Mouse (Mus musculus) stomach, postnatal 0 days (tissue): Measurements from ENCODE around the gene Ceacam13. TPM values are rescaled to one million over a fixed set of nuclear protein-coding genes. Genes with fewer than 3 reads are reported as not detected.
"Not testable (repeated sequence)": the region's sequence is repeated elsewhere in the genome, so short reads cannot be mapped to it uniquely, and the experiment has no call there.

ENCODE experiments used
- ATAC-seq: fragments of 200-750 bp; cut with Nextera tagmentation; 2 replicates; pipeline ENCODE4 v1.8.0; 2017; ENCODE audit not compliant: low FRiP score, low TSS enrichment
- DNase-seq: peaks from one replicate; pipeline ENCODE4 v3.0.0-alpha.2; 2016; ENCODE audit warnings: low spot score
- H3K27ac ChIP-seq: fragments of 300-500 bp; sonication (generic); replicated peaks from 2 replicates; pipeline ENCODE4 v1.5.1; 2014; ENCODE audit warnings: mild to moderate bottlenecking, control low read depth
- H3K27me3 ChIP-seq: fragments of 300-500 bp; sonication (generic); 2 replicates; pipeline ENCODE4 v1.6.1; 2014; ENCODE audit warnings: low read length; ENCODE audit not compliant: control insufficient read depth, insufficient read depth
- H3K36me3 ChIP-seq: fragments of 300-500 bp; sonication (generic); 2 replicates; pipeline ENCODE4 v1.6.1; 2014; ENCODE audit warnings: low read length, mixed read lengths; ENCODE audit not compliant: control insufficient read depth, insufficient read depth
- H3K4me1 ChIP-seq: fragments of 300-500 bp; sonication (generic); replicated peaks from 2 replicates; pipeline ENCODE4 v1.6.1; 2014; ENCODE audit warnings: antibody characterized with exemption; ENCODE audit not compliant: control insufficient read depth, insufficient read depth
- H3K4me2 ChIP-seq: fragments of 300-500 bp; sonication (generic); replicated peaks from 2 replicates; pipeline ENCODE4 v1.6.1; 2014; ENCODE audit warnings: low read depth, mild to moderate bottlenecking, control low read depth, moderate library complexity
- H3K4me3 ChIP-seq: fragments of 300-500 bp; sonication (generic); 2 replicates; pipeline ENCODE4 v1.5.1; 2014; ENCODE audit warnings: low read depth, low read length, control low read depth
- H3K9ac ChIP-seq: fragments of 300-500 bp; sonication (generic); 2 replicates; pipeline ENCODE4 v1.6.1; 2014; ENCODE audit warnings: mild to moderate bottlenecking, low read length, control low read depth, mixed read lengths
- H3K9me3 ChIP-seq: fragments of 300-500 bp; sonication (generic); 2 replicates; pipeline ENCODE4 v1.6.1; 2016; ENCODE audit warnings: low read length; ENCODE audit not compliant: control insufficient read depth
- CTCF ChIP-seq: IDR thresholded peaks from 2 replicates; pipeline ENCODE4 v1.5.1; 2016; ENCODE audit warnings: antibody characterized with exemption, low read depth, mild to moderate bottlenecking, moderate library complexity
- EP300 ChIP-seq: optimal IDR thresholded peaks from 2 replicates; pipeline ENCODE3; 2016; ENCODE audit warnings: antibody characterized with exemption
- WGBS: fragments of 180-500 bp; shearing (Covaris S2); extraction: QIAGEN DNeasy Blood & Tissue Kit; methylation state at CpG from one replicate; pipeline ENCODE4 v1.1.7; 2014; 5-methylcytosine and 5-hydroxymethylcytosine counted together
- microRNA-seq: library from miRNA; unstranded; fragments of <30 nt; microRNA quantifications from one replicate; pipeline ENCODE4, GENCODE M21; 2016
- polyA plus RNA-seq: library from polyadenylated mRNA; unstranded; fragments of >200 nt; fragmentation: Nextera tagmentation; extraction: Ambion mirVana; gene quantifications from 2 replicates; pipeline ENCODE4 v1.2.1, GENCODE M21; 2015

Gene Ceacam13
- not detected in 2 replicates for polyA plus RNA-seq

DNA sequence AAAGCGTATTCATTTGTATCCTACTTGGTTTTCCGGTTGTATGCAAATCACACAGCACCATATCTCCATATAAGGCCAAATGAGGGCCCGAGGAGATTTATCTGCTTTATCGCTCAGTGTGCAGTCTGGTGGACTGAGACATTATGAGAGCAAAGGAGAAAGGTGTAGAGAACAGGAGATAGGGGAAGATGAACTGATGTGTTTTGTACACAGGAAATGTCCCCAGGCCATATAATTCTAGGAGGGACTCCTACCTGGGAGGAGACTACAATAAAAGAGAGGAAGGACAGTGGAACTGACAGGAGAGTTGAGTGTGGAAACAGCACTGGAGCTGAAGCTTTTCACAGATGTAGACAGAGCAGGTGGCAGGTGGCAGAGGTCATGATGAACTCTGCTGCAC is at the start of gene Ceacam13:
TSS of gene Ceacam13 (plus strand) at position 301 of the 400 bp plus-strand sequence.
- Histone ChIP-seq H3K4me3 (no peak within 1 kb of the TSS), H3K27ac (no peak within 1 kb of the TSS), H3K36me3 (no peaks in the 10 kb centered on the region), H3K4me1 (no peaks in the 10 kb centered on the region), H3K4me2 (no peak within 1 kb of the TSS), H3K27me3 (no peaks in the 10 kb centered on the region), H3K9ac (no peak within 1 kb of the TSS), H3K9me3 (no peaks in the 10 kb centered on the region)
- TF ChIP-seq EP300, result no peak
- TF ChIP-seq CTCF, result no peak
- no peak for DNase-seq
- WGBS, result 62% methylated on average over 4 of the region's 4 CpGs
- no peak for ATAC-seq

- ATAC-seq (no peak), DNase-seq (no peak)
- no peaks in the 10 kb centered on the region for H3K4me1 ChIP-seq
- TF ChIP-seq EP300 (no peak), CTCF (no peak)
- 68% methylated on average over 4 of the region's 4 CpGs for WGBS
- no peak within 1 kb of the TSS for H3K4me3 ChIP-seq
- H3K9me3 ChIP-seq, result no peaks in the 10 kb centered on the region
- H3K4me2 ChIP-seq, result no peak within 1 kb of the TSS
- no peaks in the 10 kb centered on the region for H3K27me3 ChIP-seq
- H3K9ac ChIP-seq, result no peak within 1 kb of the TSS
- H3K27ac ChIP-seq, result no peak within 1 kb of the TSS
- H3K36me3 ChIP-seq, result no peaks in the 10 kb centered on the region
Measured at GRCm38 (mm10) chr7:17971824-17972223, 37.9 kb upstream of the Ceacam13 start, which contains the start of gene Ceacam11. TSS of gene Ceacam11 (plus strand) at chr7:17972124.

- H3K36me3 ChIP-seq, H3K27me3 ChIP-seq, H3K9ac ChIP-seq, ATAC-seq, H3K27ac ChIP-seq, H3K4me1 ChIP-seq, DNase-seq, H3K4me3 ChIP-seq, H3K9me3 ChIP-seq, H3K4me2 ChIP-seq: not testable (repeated sequence)
- 96% methylated on average over 1 of the region's 1 CpGs for WGBS
Measured at GRCm38 (mm10) chr7:18001131-18001530, 8.6 kb upstream of the Ceacam13 start.

DNA sequence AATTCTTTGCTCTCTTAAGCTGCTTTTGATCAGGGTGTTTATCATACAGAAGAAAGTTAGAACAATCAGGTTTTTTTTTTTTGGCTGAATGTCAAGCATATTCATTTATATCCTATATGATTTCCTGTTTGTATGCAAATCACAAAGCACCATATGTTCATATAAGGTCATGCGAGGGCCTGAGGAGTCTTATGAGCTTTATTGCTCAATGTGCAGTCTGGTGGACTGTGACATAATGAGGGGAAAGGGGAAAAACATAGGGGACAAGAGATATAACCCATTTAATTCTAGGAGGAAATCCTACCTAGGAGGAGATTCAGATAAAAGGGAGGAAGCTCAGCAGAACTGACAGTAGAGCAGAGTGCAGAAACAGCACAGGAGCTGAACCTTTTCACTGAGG is 55.9 kb downstream of the Ceacam13 start, which contains the start of gene Ceacam12:
TSS of gene Ceacam12 (plus strand) at position 301 of the 400 bp plus-strand sequence.
- WGBS, result 58% methylated on average over 1 of the region's 1 CpGs

More for the DNA sequence above, 55.9 kb downstream of the Ceacam13 start, which contains the start of gene Ceacam12:
- H3K36me3 ChIP-seq, result no peaks in the 10 kb centered on the region
- DNase-seq (no peak), ATAC-seq (no peak)
- no peak within 1 kb of the TSS for H3K4me2 ChIP-seq
- TF ChIP-seq EP300, result no peak
- no peak for TF ChIP-seq CTCF
- H3K27ac ChIP-seq, result no peak within 1 kb of the TSS
- H3K9ac ChIP-seq, result no peak within 1 kb of the TSS
- no peaks in the 10 kb centered on the region for H3K27me3 ChIP-seq
- no peaks in the 10 kb centered on the region for H3K4me1 ChIP-seq
- no peak within 1 kb of the TSS for H3K4me3 ChIP-seq
- H3K9me3 ChIP-seq, result no peaks in the 10 kb centered on the region

Small RNA genes within 50 kb of the gene (microRNA-seq; reads per million reads assigned to microRNA genes)
- not detected for gene Gm22414

Other genes starting within 250 kb of the Ceacam13 start
- not detected in 2 replicates for gene Ceacam14, start 197.3 kb upstream of the Ceacam13 start, polyA plus RNA-seq
- not detected in 2 replicates for gene Gm5155, start 138.1 kb upstream of the Ceacam13 start, polyA plus RNA-seq
- not detected in 2 replicates for gene Ceacam11, start 37.8 kb upstream of the Ceacam13 start, polyA plus RNA-seq
- 0.06 and 0.12 TPM in 2 replicates for gene Ceacam12, start 56.0 kb downstream of the Ceacam13 start, polyA plus RNA-seq
- not detected in 2 replicates for gene Igfl3, start 166.6 kb downstream of the Ceacam13 start, polyA plus RNA-seq
- gene Mill1, start 235.5 kb downstream of the Ceacam13 start, polyA plus RNA-seq, result not detected in 2 replicates